Mouse (Mus musculus): Measurements from ENCODE around the gene Gm9268.
"Not testable (repeated sequence)": the region's sequence is repeated elsewhere in the genome, so short reads cannot be mapped to it uniquely, and the experiment has no call there.

The Gm9268 gene

DNA sequence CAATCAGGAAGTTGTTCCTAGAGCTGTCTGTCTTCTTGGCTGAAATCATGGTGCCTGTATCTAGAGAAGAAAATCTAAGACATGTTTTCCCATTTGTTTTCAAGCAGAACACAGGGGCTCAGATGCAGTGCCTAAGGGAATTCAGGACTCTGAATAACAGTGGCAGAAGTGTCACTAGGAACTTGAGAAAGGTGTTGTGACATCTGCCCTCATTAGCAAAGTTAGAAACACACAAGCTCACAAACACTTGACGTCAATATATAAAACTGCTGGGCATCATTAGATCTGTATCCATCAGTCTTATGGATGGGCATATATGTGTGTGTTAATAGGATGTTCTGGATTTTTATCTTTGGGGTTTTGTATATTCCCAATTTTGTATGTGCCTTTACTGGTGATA, at the start of gene Gm9268:
Gene Gm9268, plus strand, starts transcription at position 301 of the 400 bp plus-strand sequence.
- DNase-seq (ENCODE audit: low spot score in 2 of 2), result not testable (repeated sequence)

DNA sequence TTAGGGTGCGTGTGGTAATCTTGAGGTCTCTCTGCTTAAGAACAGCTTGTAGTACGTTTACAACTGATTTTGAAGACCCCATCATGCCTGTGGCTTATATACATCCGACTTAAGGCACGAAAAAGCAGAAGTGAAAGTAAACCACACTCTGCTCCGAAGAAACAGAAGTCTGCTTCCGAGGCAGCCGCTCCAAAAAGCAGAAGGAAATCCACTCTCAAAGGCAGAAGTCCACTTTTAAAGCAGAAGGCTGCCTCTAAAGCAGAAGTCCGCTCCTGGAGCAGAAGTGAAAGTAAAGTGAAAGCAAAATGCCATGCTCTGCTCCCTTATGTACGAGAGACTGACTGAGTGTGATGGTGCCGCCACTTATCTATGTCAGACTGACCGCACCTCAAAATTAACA, 38.5 kb upstream of the Gm9268 start:
- peak; percentile 6 to 14 for DNase-seq (ENCODE audit: low spot score in 2 of 2)

DNA sequence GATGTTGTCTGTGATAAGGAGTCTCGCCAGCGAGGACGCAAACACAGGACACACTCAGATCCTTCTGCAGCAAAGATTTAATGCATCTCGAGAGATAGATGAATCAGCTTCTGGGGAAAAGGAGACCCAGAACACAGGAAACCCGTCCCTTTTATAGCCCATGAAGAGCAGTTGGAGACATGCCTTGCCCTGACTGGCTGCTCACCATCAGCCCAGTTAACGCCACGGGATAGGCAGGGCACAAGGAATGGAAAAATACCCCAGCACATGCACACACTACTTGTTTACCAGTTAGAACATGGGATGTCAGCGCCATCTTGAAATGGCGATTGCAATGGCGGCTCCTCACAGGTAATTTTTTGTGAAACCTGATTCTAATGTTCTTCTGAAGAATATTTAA, 37.8 kb upstream of the Gm9268 start:
- DNase-seq (ENCODE audit: low spot score in 2 of 2), result no peak

DNA sequence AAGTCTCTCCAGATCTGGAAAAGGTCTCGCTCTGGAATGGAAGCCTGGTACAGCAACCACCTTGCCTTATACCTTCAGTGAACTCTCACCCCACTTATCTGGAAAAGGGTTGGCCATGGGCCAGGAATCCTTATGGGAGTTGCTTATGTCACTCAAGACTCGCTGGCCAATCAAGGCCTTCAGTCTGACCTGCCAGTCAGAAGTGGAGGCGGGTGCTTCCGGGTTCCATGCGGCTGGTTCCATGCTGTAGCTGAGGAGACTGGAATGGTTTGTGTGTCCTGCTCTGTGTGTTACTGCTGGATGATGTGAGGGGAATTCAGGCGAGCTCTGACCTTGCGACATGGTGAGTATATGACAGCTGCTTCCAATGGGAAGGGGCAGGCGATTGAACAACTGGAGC, 59.3 kb downstream of the Gm9268 start:
- DNase-seq (ENCODE audit: low spot score in 2 of 2), result no peak
